8 mouse cellular contexts compared by ENCODE assay signal in the genomic region with DNA sequence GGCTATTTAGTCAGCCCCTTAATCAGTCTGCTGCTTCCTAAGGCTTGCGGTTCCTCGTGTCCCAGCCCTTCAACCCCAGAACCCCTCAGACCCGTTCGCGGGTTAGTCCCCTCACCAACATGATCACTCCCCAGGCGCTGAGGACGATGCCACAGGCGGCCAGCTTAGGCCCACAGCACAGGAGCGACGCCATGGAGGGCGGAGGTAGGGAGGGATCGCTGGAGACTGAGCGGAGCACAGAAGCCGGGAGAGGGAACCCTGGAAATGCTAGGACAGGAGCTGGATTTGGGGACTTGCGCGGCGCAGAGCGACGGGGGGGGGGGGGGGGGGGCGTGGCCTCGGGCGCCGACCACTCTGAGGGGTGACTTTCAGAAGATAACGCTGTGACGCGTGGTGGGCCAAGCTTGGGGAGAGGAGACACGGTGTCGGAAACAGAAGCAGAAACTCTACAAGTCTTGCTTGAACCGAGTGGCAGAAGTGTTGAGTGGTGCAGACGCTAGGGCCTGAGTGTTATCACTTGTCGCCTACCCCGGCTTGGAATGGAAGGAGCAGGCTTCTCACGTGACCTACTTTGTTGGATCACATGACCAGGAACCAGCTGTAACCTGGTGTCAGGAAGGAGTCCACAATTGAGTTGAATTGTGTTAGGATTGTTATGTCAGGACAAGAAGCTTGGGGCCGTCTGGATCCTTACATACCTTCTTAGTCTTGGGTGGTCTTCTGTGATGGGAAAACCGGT. TPM values are rescaled to one million over a fixed set of nuclear protein-coding genes. Genes with fewer than 3 reads are reported as not detected.
A peak's percentile ranks its signal among the peaks of the same experiment; 100 is the strongest.
DNase-seq lines count a peak whose midpoint lies in the region; ATAC-seq and TF ChIP-seq lines count a peak whose summit lies in the region.

A gene (minus strand): TSS at position 290 of the 739 bp plus-strand sequence.
A gene (minus strand): TSS at position 302 of the 739 bp plus-strand sequence.

- peak within 1 kb of the TSS; percentile 86 for H3K4me2 ChIP-seq in heart, embryonic 14.5 days (ENCODE audit: low read length)
- peak within 1 kb of the TSS; percentile 87 for H3K4me2 ChIP-seq in liver, embryonic 12.5 days

- TF ChIP-seq POLR2A in bone marrow macrophage, adult 2 months (IDR thresholded peaks at IDR 0.05; ENCODE audit: borderline replicate concordance, low read depth, low read length), result peak; percentile 75

- peaks cover 22% of the 10 kb centered on the region for H3K4me1 ChIP-seq in bone marrow macrophage, adult 2 months (ENCODE audit: control insufficient read depth, insufficient read depth, low read length)
- peaks cover 8 to 21% of the 10 kb centered on the region in 2 experiments for H3K4me1 ChIP-seq in heart, embryonic 14.5 days (ENCODE audit: control insufficient read depth in 2 of 2, insufficient read depth in 2 of 2, low read length in 2 of 2)
- H3K4me1 ChIP-seq in liver, embryonic 12.5 days, result peaks cover 42% of the 10 kb centered on the region

- H3K27ac ChIP-seq in bone marrow macrophage, adult 2 months (ENCODE audit: insufficient read depth, low read depth, low read length), result peak within 1 kb of the TSS; percentile 92
- peak within 1 kb of the TSS; percentile 89 to 94 for H3K27ac ChIP-seq in heart, embryonic 14.5 days (replicated peaks in 1 of 2; ENCODE audit: control insufficient read depth in 1 of 2, insufficient read depth in 1 of 2, low read depth in 2 of 2, low read length in 2 of 2)
- peak within 1 kb of the TSS; percentile 96 for H3K27ac ChIP-seq in liver, embryonic 12.5 days

- peak; percentile 71 for ATAC-seq in erythroblast, adult 5-6 weeks (replicated peaks; ENCODE audit: low FRiP score, poor library complexity, severe bottlenecking)
- ATAC-seq in heart, embryonic 14.5 days (ENCODE audit: insufficient number of reproducible peaks, insufficient read depth, low FRiP score, low read depth), result peak; percentile 45
- ATAC-seq in liver, embryonic 12.5 days, result peak; percentile 16; the same call in 1 of the 2 replicates

- H3K4me3 ChIP-seq in C2C12 (ENCODE audit: insufficient read depth, poor library complexity, severe bottlenecking), result peak within 1 kb of the TSS; percentile 84
- H3K4me3 ChIP-seq in bone marrow macrophage, adult 2 months (ENCODE audit: insufficient read depth, low read length), result peak within 1 kb of the TSS; percentile 94
- H3K4me3 ChIP-seq in heart, embryonic 14.5 days (ENCODE audit: control insufficient read depth in 1 of 2, insufficient read depth in 1 of 2, low read depth in 1 of 2, low read length in 2 of 2), result peak within 1 kb of the TSS; percentile 63 to 88
- peak within 1 kb of the TSS; percentile 98 for H3K4me3 ChIP-seq in liver, embryonic 12.5 days

- under 1% methylated on average over 29 of the region's 35 CpGs for WGBS in heart, embryonic 14.5 days
- under 1% methylated on average over 30 of the region's 35 CpGs for WGBS in liver, embryonic 12.5 days (ENCODE audit: insufficient replicate concordance)

- H3K9me3 ChIP-seq in heart, embryonic 14.5 days (ENCODE audit: control insufficient read depth, low read length), result no peaks in the 10 kb centered on the region
- H3K9me3 ChIP-seq in liver, embryonic 12.5 days (replicated peaks), result no peaks in the 10 kb centered on the region

- peaks cover 18% of the 10 kb centered on the region for H3K79me3 ChIP-seq in C2C12 (ENCODE audit: low read depth)

- no peak for TF ChIP-seq CTCF in C2C12 (IDR thresholded peaks at IDR 0.05; ENCODE audit: control insufficient read depth, insufficient read depth, insufficient read length)
- TF ChIP-seq CTCF in bone marrow macrophage, adult 2 months (IDR thresholded peaks at IDR 0.05; ENCODE audit: low read depth, low read length), result no peak

- peak within 1 kb of the TSS; percentile 87 for H3K9ac ChIP-seq in heart, embryonic 14.5 days (ENCODE audit: low read length)
- H3K9ac ChIP-seq in liver, embryonic 12.5 days, result peak within 1 kb of the TSS; percentile 95

- peaks cover 6% of the 10 kb centered on the region for H3K27me3 ChIP-seq in C2C12 (ENCODE audit: control insufficient read depth, insufficient read depth, insufficient read length)
- H3K27me3 ChIP-seq in heart, embryonic 14.5 days (ENCODE audit: control insufficient read depth, insufficient read depth, low read length), result no peaks in the 10 kb centered on the region
- H3K27me3 ChIP-seq in liver, embryonic 12.5 days (replicated peaks), result peaks cover 7% of the 10 kb centered on the region; the same call in 1 of the 2 replicates
- no peaks in the 10 kb centered on the region for H3K27me3 ChIP-seq in splenic B cell, adult 2 months (ENCODE audit: control insufficient read depth, insufficient read depth, low read length, poor library complexity, severe bottlenecking)

- H3K36me3 ChIP-seq in C2C12 (ENCODE audit: control insufficient read depth, insufficient read depth), result peaks cover 9% of the 10 kb centered on the region
- peaks cover 13% of the 10 kb centered on the region for H3K36me3 ChIP-seq in heart, embryonic 14.5 days (ENCODE audit: control insufficient read depth, insufficient read depth, low read length)
- H3K36me3 ChIP-seq in liver, embryonic 12.5 days, result peaks cover 15% of the 10 kb centered on the region
- H3K36me3 ChIP-seq in splenic B cell, adult 2 months (ENCODE audit: control insufficient read depth, insufficient read depth, low read length, poor library complexity, severe bottlenecking), result peaks cover 2% of the 10 kb centered on the region; the same call in 1 of the 2 replicates

- peaks cover 31% of the 10 kb centered on the region for H3K79me2 ChIP-seq in C2C12 (ENCODE audit: control insufficient read depth, insufficient read depth)

- DNase-seq in kidney, postnatal 10 days, result peak; percentile 87
- peak; percentile 93 for DNase-seq in naive thymus-derived CD4-positive, alpha-beta T cell, adult 2 months (ENCODE audit: low read depth)
- DNase-seq in splenic B cell, adult 2 months (ENCODE audit: low read depth, low spot score), result peak; percentile 88

- peak within 1 kb of the TSS; percentile 96 for H3ac ChIP-seq in C2C12 (ENCODE audit: control insufficient read depth, insufficient read length, low read depth)

TF ChIP-seq in C2C12, 6 proteins besides CTCF, POLR2A, EP300 and RAD21:
- TF ChIP-seq MYOG (IDR thresholded peaks at IDR 0.05; ENCODE audit: control insufficient read depth, extremely low read depth, insufficient read length) (no peak), MAX (IDR thresholded peaks at IDR 0.05) (peak; percentile 23), USF1 (IDR thresholded peaks at IDR 0.05; ENCODE audit: low read depth) (peak; percentile 100)

RNA-seq across cellular contexts. Expression of the first gene that starts in this region (rescaled TPM):
- polyA plus RNA-seq in C2C12 (2012; fragmentation: generic; extraction: Trizol), result 10.8 TPM
- polyA plus RNA-seq in bone marrow macrophage, adult 2 months (2012; ENCODE audit: insufficient read depth, insufficient read length, missing spikeins), result 3.3 and 4.8 TPM in 2 replicates
- 2.3 TPM in 1 of 2 replicates, not detected in the other for total RNA-seq in erythroblast, adult 5-6 weeks (2015; ENCODE audit: low replicate concordance)
- not detected in 2 replicates for total RNA-seq in erythroblast, adult 5-6 weeks (2017; ENCODE audit: low replicate concordance)
- 10.1 and 12.2 TPM in 2 replicates for polyA plus RNA-seq in heart, embryonic 14.5 days (2014; fragmentation: Nextera tagmentation; extraction: Ambion mirVana)
- polyA plus RNA-seq in liver, embryonic 12.5 days (2016; fragmentation: Nextera tagmentation; extraction: Ambion mirVana), result 6.2 and 7.8 TPM in 2 replicates

RNA-seq across cellular contexts. Expression of the second gene that starts in this region (rescaled TPM):
- polyA plus RNA-seq in C2C12 (2012; fragmentation: generic; extraction: Trizol), result 300 TPM
- polyA plus RNA-seq in bone marrow macrophage, adult 2 months (2012; ENCODE audit: insufficient read depth, insufficient read length, missing spikeins), result 322 and 354 TPM in 2 replicates
- 76.9 and 79.4 TPM in 2 replicates for total RNA-seq in erythroblast, adult 5-6 weeks (2015; ENCODE audit: low replicate concordance)
- 16.2 and 19.5 TPM in 2 replicates for total RNA-seq in erythroblast, adult 5-6 weeks (2017; ENCODE audit: low replicate concordance)
- 219 and 240 TPM in 2 replicates for polyA plus RNA-seq in heart, embryonic 14.5 days (2014; fragmentation: Nextera tagmentation; extraction: Ambion mirVana)
- polyA plus RNA-seq in liver, embryonic 12.5 days (2016; fragmentation: Nextera tagmentation; extraction: Ambion mirVana), result 159 and 173 TPM in 2 replicates

Comparison
In these comparisons a context has a peak if more than half of its experiments do, and no peak if none do; other contexts are left out.
1. Peak in every context shown above with its lines: DNase-seq, ATAC-seq, H3K4me3 ChIP-seq and H3K27ac ChIP-seq.
2. ATAC-seq: peak in every context shown above with its lines; median percentile 71 in erythroblast, adult 5-6 weeks; 45 in heart, embryonic 14.5 days; 16 in liver, embryonic 12.5 days.